Mouse (Mus musculus): Measurements from ENCODE around the gene 1700010I14Rik.
A peak's percentile ranks its signal among the peaks of the same experiment; 100 is the strongest.

1700010I14Rik gene

GRCm38 (mm10) chr17:9023198-9023942 lies 35.2 kb downstream of the 1700010I14Rik start:
- no peak for DNase-seq (ENCODE audit: low spot score in 2 of 2)

DNA sequence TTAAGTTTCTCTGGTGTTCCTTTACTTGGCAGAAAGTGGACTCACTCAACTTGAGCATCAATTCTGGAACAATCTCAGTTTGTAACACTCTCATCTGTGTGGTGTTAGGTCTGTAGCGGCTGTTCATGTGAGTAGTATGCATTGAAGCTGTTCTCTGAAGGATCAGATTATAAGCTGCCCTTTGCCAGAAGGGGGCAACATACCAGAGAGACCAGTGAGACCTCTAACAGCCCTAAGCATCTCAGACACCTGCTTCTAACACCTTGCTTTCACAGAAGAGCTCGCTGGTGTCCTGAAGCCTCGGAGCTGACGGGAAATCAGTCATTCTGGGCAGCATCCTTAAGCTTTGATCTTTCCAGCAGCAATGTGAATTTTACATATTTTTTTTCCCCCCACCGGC lies 42.0 kb downstream of the 1700010I14Rik start:
- DNase-seq (ENCODE audit: low spot score in 2 of 2): no peak

DNA sequence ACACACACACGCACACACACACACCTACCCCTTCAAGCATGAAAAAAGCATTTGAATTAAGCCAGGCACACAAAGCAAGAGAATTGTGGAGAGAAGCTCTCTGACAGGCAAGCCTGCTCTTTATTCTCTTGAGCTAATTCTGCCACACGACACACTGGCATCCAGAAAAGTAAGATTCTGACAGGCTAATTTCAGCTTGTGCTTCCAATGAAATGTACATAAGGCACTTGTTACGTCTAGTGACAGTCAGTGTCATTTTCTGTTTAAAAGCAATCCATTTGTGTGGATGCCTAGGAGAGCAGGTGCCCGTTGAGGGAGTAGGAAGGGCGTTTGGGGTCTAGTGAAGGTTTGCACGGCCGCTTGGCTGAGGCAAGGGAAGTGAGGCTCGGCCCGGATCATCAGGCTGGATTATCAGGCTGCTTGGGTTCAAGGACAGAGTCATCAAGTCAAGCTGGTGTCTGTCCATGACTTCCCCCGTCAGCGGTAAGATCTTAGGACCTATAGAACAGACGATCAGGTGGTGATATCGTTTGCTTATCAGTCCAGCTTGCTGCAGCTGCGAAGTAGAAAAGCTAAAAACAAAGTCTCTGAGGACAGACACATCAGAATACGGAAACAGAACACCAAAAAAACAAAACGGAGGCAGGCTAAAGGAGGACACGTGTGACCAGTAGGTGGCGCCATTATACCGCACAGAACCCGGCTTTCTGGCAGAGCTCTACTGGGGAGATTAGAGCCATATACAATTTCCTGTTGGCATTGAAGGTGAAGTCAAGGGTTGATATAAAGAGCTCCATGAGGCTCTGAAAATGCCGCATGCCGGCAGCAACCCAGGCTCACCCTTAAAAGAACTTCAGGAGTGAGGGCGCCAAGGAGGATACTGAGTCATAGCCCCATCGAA lies 43.4 kb downstream of the 1700010I14Rik start:
- peak; percentile 57 to 68 for DNase-seq (ENCODE audit: low spot score in 2 of 2)

- DNase-seq (ENCODE audit: low spot score in 2 of 2): no peak
Observed at GRCm38 (mm10) chr17:9032362-9033044, 44.4 kb downstream of the 1700010I14Rik start.

GRCm38 (mm10) chr17:9033511-9033910 lies 45.4 kb downstream of the 1700010I14Rik start:
- DNase-seq (ENCODE audit: low spot score in 2 of 2): no peak

DNA sequence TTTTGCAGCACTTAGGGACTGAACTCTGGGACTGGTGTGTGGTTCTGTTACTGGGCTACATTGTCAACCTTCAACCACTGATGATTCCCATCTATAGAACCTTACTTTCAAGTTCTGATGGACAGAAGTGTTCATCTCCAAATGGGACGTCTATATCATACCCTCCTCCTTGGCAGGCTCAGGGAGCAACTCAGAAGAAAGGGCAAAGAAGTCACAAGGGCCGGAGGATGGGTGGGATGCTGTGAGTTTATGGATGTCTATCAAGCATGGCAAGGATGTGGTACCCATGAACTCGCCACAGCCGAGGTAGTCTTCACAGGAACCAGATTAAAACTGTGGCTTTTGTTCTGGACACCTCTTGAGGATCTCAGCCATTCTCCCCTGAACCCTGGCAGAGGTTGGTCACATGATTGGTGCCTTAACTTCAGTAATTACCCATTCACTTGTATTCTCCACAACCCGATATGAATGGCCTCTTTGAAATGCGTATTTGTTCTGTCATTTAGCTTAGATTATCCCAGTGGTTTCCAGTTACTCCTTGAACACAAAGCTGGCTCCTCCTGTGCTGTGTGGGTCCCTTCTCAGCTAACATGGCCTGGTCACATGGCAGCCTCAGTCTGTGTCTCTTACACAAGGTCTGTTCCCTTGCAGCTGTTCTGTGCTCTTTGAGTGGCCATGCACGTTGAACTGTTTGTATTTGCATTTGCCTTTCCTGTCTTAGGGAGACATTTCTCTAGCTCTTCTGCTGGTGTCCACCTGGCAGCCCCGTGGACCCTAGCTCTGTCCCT lies 47.6 kb downstream of the 1700010I14Rik start:
- no peak for DNase-seq (ENCODE audit: low spot score in 2 of 2)

DNA sequence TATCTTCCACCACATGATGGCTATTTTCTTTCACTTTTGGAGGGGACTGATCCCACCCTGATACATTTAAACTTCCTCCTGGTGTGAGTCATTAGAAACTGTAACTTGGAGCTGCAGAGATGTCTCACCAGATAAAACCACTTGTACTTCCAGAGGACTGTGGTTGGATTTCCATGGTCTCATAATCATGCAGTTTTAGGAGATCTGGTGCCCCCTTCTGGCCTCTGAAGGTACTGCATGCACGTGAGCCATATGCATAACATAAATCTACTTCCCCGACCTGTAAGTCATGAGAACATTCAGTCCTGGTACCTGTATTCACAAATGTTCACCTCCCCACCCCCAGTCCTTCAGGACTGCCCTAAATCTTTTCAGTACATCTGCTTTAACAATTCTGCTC lies 54.6 kb downstream of the 1700010I14Rik start:
- peak in 1 of 2 experiments; percentile 6 for DNase-seq (ENCODE audit: low spot score in 2 of 2)

DNA sequence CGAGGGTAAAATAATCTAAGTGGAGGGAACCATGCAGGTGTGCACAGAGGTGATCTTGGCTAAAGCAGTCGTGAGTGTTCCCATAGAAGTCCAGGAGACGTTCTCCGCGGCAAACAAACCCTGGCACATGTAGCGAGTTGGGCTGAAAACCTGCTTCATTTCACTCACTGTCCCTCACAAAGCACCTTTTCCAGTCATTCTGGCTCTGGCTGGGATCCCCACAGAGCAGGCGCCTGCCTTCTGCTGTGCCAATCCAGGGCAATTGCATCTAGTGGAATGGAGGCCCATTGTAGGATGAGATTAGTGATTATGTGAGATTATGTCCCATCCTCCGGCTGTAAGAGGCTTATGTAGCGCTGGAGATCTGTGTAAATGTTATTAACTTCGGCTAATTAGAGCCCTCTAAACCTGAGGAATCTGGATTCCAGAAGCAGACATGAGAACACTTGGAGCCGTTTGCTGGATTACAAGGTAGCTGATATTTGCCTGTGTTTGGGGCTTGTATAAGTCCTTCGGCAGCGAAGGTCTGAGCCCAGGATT lies 64.4 kb downstream of the 1700010I14Rik start:
- DNase-seq (ENCODE audit: low spot score in 2 of 2): no peak

DNA sequence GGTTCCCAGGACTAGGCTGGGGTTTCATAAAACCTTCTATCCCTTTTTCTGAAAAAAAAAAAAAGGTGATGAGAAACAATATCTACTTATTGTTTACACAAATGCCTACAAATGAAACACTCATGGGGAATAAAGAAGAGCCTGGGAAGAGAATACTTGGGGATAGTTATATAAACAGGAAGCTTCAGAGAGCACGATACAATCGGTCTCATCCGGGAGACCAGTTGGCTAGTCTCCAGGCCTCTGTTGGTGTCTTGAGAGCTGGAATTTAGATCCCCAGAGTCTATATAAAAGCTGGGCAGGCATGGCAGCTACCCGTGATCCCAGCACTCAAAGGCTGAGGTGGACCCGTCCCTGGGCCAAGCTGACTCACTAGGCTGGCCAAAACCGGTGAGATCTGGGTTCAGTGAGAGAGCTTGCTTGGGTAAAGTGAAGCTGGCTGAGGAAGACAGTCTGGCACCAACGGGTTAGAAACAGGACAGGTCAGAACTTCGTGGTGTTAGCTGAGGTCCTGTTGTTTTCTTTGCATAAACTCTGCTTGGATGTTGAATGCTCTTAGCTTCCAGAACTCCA lies 71.3 kb downstream of the 1700010I14Rik start:
- no peak for DNase-seq (ENCODE audit: low spot score in 2 of 2)
